Mouse (Mus musculus) liver, postnatal 0 days (tissue): ENCODE data around the gene Hist1h2bj. TPM values are rescaled to one million over a fixed set of nuclear protein-coding genes. Genes with fewer than 3 reads are reported as not detected.
A peak's percentile ranks its signal among the peaks of the same experiment; 100 is the strongest.

Experiments
- ATAC-seq: fragments of 200-750 bp; cut with Nextera tagmentation; 2 replicates; pipeline ENCODE4 v1.8.0; 2017; ENCODE audit warnings: mild to moderate bottlenecking, moderate library complexity
- DNase-seq: peaks from one replicate; pipeline ENCODE4 v3.0.0-alpha.2; 2016
- H3K27ac ChIP-seq: fragments of 300-500 bp; sonication (generic); 2 replicates; pipeline ENCODE4 v1.5.1; 2014; ENCODE audit warnings: antibody characterized with exemption, moderate library complexity, mild to moderate bottlenecking, low read depth
- H3K27me3 ChIP-seq: fragments of 300-500 bp; sonication (generic); 2 replicates; pipeline ENCODE4 v1.6.1; 2014; ENCODE audit warnings: low read length, control low read depth, mixed read lengths; ENCODE audit not compliant: insufficient read depth
- H3K36me3 ChIP-seq: fragments of 300-500 bp; sonication (generic); replicated peaks from 2 replicates; pipeline ENCODE4 v1.6.1; 2014; ENCODE audit warnings: mild to moderate bottlenecking, control low read depth, low read length, moderate library complexity, mixed read lengths; ENCODE audit not compliant: insufficient read depth
- H3K4me1 ChIP-seq: fragments of 300-500 bp; sonication (generic); 2 replicates; pipeline ENCODE4 v1.6.1; 2014; ENCODE audit warnings: antibody characterized with exemption, mild to moderate bottlenecking, control low read depth; ENCODE audit not compliant: insufficient read depth
- H3K4me2 ChIP-seq: fragments of 300-500 bp; sonication (generic); 2 replicates; pipeline ENCODE4 v1.6.1; 2014; ENCODE audit warnings: low read depth, mild to moderate bottlenecking, low read length, moderate library complexity, mixed read lengths
- H3K4me3 ChIP-seq: fragments of 300-500 bp; sonication (generic); 2 replicates; pipeline ENCODE4 v1.5.1; 2014; ENCODE audit warnings: low read depth, low read length
- H3K9ac ChIP-seq: fragments of 300-500 bp; sonication (generic); replicated peaks from 2 replicates; pipeline ENCODE4 v1.6.1; 2014; ENCODE audit warnings: mild to moderate bottlenecking, moderate library complexity
- H3K9me3 ChIP-seq: fragments of 300-500 bp; sonication (generic); 2 replicates; pipeline ENCODE4 v1.6.1; 2016; ENCODE audit warnings: mild to moderate bottlenecking, control low read depth, low read length, mixed read lengths
- CTCF ChIP-seq: sonication (generic); IDR thresholded peaks from 2 replicates; pipeline ENCODE4 v1.5.1; 2016; ENCODE audit warnings: antibody characterized with exemption, low read depth
- EP300 ChIP-seq: IDR thresholded peaks from 2 replicates; pipeline ENCODE4 v1.6.1; 2016; ENCODE audit warnings: antibody characterized with exemption, low read depth, mild to moderate bottlenecking
- WGBS: fragments of 180-500 bp; shearing (Covaris S2); extraction: QIAGEN DNeasy Blood & Tissue Kit; methylation state at CpG from one replicate; pipeline ENCODE4 v1.1.7; 2014; ENCODE audit not compliant: insufficient replicate concordance; 5-methylcytosine and 5-hydroxymethylcytosine counted together
- polyA plus RNA-seq: library from polyadenylated mRNA; unstranded; fragments of >200 nt; fragmentation: Nextera tagmentation; extraction: Ambion mirVana; gene quantifications from 2 replicates; pipeline ENCODE4 v1.2.1, GENCODE M21; 2015

The Hist1h2bj gene
- polyA plus RNA-seq, 1 experiment from 2014 or later: 5.1 TPM

DNA sequence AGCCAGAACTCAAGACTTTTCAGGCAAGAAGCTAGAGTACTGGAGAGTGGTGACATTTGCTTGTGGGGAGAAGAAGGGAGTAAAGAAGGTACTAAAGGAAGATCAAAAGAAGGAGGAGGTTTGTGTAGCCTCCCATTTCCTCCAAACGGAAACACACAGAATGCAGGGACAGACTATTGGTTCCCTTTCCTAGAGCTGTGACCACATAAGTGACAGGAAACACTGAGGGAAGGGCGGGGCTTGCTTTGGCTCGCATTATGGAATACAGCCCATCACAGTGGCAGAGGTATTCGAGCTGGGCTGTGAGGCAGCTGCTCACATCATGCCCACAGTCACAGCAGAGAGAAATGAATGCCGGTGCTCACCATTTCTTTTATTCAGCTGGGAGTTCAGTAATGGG is 41.2 kb upstream of the Hist1h2bj start:
- ATAC-seq (peak; percentile 12; the same call in 1 of the 2 replicates), DNase-seq (no peak)
- Histone ChIP-seq H3K36me3 (no peaks in the 10 kb centered on the region), H3K27me3 (peaks cover 66% of the 10 kb centered on the region), H3K4me2 (peak overlapping the region; percentile 27; the same call in 1 of the 2 replicates), H3K9ac (no peak overlapping the region), H3K27ac (no peak overlapping the region), H3K4me1 (peaks cover 20% of the 10 kb centered on the region), H3K9me3 (no peaks in the 10 kb centered on the region), H3K4me3 (no peak overlapping the region)
- WGBS: 10% methylated on average over 5 of the region's 5 CpGs
- TF ChIP-seq EP300: no peak

DNA sequence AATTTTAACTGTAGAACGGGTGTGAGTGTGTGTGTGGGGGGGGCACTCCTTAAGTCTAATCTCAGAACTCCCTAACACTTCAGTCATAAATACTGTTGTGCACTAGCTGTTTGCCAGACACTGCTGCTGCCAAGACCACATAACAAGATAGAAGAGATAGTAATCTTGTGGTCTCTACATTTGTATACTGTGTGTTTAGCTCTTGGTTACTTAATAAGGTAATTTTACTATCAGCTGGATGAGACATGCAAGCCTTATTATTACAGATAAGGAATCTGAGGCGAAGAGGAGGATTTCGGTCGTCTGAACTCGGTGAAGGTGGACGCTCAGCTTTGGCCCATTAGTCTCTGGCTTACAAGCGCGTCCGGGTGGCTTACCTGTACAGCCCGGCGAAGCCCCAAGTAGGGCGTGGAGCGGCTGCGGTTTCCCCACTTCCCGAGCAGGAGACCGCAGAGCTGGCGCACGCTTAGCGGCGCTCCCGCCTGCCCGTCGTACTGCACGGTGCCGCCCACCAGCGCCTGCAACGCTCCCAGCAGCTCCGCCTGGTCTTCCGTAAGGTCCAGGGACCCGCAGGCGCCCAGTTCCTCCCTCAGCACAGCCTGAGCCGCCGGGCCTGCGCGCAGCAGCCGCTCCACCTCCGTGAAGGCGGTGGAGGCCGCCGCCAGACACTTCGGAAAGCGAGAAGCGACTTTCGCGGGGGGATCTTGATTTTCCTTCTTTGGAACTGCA is 37.2 kb upstream of the Hist1h2bj start:
- TF ChIP-seq CTCF: no peak
- TF ChIP-seq EP300: no peak
- Histone ChIP-seq H3K9me3 (no peaks in the 10 kb centered on the region), H3K9ac (peak overlapping the region; percentile 35), H3K4me1 (peaks cover 22% of the 10 kb centered on the region), H3K27me3 (peaks cover 64% of the 10 kb centered on the region), H3K4me3 (peak overlapping the region; percentile 59), H3K4me2 (peak overlapping the region; percentile 91), H3K27ac (no peak overlapping the region), H3K36me3 (no peaks in the 10 kb centered on the region)
- peak; percentile 59 for DNase-seq
- 0% methylated on average over 45 of the region's 45 CpGs for whole genome bisulfite sequencing
- ATAC-seq: peak; percentile 75

DNA sequence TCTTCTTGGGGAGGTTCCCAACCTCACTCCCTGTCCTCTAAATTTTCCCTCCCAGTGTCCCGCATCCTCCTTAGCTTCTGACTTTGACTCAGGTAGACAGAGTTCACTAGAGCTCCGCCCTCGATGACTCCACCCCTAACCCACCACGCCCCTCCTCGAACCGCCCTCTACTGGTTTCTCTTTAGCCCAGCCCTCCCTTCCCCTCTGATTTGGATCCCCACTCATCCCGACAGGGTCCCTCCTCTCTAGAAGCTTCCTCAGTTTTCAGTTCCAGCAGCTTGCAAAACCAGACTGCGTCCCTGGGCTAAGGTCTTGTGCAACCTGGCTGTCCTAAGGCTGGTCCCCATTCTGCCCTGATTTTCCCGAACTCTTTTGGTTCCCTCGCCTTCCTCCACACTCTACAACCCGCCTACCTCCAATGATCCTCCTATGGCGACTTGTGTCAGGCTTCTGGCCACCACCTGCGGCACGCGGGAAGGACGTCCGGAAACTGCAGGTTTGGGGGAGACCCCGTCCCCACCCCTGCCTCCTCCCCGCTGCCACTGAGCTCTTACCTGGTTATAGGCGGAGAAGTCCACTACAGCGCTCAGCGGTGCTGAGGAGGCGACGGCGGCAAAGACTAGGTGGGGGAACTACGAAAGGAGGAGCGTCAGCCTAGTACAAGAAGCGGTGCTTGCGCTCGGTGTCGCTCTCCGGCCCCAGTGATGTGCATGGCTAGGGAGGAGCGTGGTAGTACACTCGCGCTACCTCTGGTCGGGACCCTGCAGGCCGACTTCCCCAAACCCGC is 36.5 kb upstream of the Hist1h2bj start:
- WGBS: under 1% methylated on average over 38 of the region's 38 CpGs
- ATAC-seq: peak; percentile 83
- Histone ChIP-seq H3K4me2 (peak overlapping the region; percentile 91), H3K27me3 (peaks cover 61% of the 10 kb centered on the region), H3K9me3 (no peaks in the 10 kb centered on the region), H3K36me3 (no peaks in the 10 kb centered on the region), H3K4me3 (peak overlapping the region; percentile 59), H3K27ac (no peak overlapping the region), H3K4me1 (peaks cover 19% of the 10 kb centered on the region), H3K9ac (peak overlapping the region; percentile 35)
- DNase-seq: peak; percentile 78
- TF ChIP-seq EP300: no peak
- no peak; the same call in 1 of the 2 replicates for TF ChIP-seq CTCF

- Histone ChIP-seq H3K4me2 (peak overlapping the region; percentile 91), H3K9me3 (no peaks in the 10 kb centered on the region), H3K4me3 (peak overlapping the region; percentile 59), H3K27ac (no peak overlapping the region), H3K4me1 (peaks cover 19% of the 10 kb centered on the region), H3K27me3 (peaks cover 65% of the 10 kb centered on the region), H3K9ac (peak overlapping the region; percentile 35; the same call in 1 of the 2 replicates), H3K36me3 (no peaks in the 10 kb centered on the region)
- TF ChIP-seq CTCF (no peak), EP300 (no peak)
- no peak for DNase-seq
- no peak for ATAC-seq
- 12% methylated on average over 18 of the region's 18 CpGs for WGBS
Measured at GRCm38 (mm10) chr13:22007121-22007510, 35.9 kb upstream of the Hist1h2bj start.

- Histone ChIP-seq H3K4me3 (no peak overlapping the region), H3K36me3 (no peaks in the 10 kb centered on the region), H3K4me1 (peaks cover 19% of the 10 kb centered on the region), H3K27me3 (peaks cover 69% of the 10 kb centered on the region), H3K27ac (no peak overlapping the region), H3K9ac (no peak overlapping the region), H3K9me3 (no peaks in the 10 kb centered on the region), H3K4me2 (no peak overlapping the region)
- DNase-seq (no peak), ATAC-seq (no peak)
- 57% methylated on average over 7 of the region's 7 CpGs for WGBS
- TF ChIP-seq EP300 (no peak), CTCF (no peak)
Measured at GRCm38 (mm10) chr13:22007872-22008271, 35.1 kb upstream of the Hist1h2bj start.

DNA sequence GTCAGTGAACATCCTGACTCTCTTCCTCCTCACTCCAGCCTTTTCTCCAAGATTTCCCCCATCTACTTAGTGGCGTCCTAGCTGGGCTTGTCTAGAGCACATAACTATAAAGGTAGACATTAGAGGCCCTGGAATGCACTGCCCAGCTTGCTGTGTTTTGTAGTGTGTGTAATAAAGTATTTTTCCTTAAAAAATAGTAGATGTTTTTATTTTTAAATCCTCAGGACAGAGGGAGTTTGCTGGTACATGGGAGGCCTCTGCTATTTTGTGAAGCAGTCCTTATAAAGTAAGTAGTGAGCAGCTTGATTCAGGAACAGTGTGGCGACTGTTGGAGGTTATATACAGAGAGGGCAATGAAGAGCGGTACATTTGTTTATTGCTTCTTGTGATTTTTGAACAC is 34.3 kb upstream of the Hist1h2bj start:
- H3K4me1 ChIP-seq: peaks cover 20% of the 10 kb centered on the region
- DNase-seq: no peak
- no peak overlapping the region for H3K4me2 ChIP-seq
- H3K9ac ChIP-seq: no peak overlapping the region
- H3K4me3 ChIP-seq: no peak overlapping the region
- H3K9me3 ChIP-seq: no peaks in the 10 kb centered on the region
- no peak for TF ChIP-seq CTCF
- no peak for TF ChIP-seq EP300
- H3K36me3 ChIP-seq: no peaks in the 10 kb centered on the region
- WGBS: 75% methylated on average over 3 of the region's 3 CpGs
- no peak for ATAC-seq
- no peak overlapping the region for H3K27ac ChIP-seq
- peaks cover 74% of the 10 kb centered on the region for H3K27me3 ChIP-seq
